Mouse (Mus musculus): Measurements from ENCODE around the gene Tnr.

Gene Tnr

DNA sequence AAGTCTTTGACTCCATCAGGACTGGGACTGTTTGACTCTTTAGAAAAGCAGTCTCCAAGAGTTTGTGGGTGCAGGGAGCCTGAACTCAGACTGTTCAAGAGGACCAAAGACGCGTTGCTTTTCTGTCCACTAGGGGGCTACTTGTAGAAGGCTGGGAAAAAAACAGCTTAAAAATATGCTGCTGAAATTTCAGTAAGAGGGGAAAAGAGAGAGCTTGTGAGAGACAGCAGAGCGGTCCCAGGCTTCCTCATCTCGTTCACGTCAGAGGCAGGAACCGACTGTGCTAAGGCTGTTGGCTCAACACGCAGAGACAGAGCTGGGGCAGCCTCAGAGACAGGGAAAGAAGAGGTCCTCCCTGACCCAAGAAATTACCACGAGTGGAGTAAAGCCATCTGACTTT, at the start of gene Tnr:
Tnr (plus strand) TSS at position 192 of the 400 bp plus-strand sequence.
- peak; percentile 40 for DNase-seq

- DNase-seq = no peak
These were observed 33.6 kb upstream of the Tnr start for GRCm38 (mm10) chr1:159489853-159490435.

DNA sequence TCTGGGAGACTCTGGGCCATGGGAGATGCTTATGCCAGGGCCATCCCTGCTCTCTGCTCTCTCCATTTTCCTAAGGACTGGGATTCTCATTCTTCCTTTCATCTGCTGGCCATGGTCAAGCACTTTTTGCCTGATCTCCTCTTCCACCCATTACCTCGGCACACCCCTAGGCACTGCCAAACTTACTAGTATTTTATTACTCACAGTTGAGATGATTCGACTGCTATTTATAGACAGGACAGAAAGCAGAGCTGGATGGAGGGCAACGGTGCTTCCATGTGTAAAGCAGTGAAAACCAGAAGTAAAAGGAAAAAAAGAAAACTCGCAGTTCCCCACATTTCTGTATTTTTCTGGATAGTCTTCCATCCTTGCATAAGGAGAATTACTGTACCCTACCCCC, 31.0 kb upstream of the Tnr start:
- no peak for DNase-seq

DNA sequence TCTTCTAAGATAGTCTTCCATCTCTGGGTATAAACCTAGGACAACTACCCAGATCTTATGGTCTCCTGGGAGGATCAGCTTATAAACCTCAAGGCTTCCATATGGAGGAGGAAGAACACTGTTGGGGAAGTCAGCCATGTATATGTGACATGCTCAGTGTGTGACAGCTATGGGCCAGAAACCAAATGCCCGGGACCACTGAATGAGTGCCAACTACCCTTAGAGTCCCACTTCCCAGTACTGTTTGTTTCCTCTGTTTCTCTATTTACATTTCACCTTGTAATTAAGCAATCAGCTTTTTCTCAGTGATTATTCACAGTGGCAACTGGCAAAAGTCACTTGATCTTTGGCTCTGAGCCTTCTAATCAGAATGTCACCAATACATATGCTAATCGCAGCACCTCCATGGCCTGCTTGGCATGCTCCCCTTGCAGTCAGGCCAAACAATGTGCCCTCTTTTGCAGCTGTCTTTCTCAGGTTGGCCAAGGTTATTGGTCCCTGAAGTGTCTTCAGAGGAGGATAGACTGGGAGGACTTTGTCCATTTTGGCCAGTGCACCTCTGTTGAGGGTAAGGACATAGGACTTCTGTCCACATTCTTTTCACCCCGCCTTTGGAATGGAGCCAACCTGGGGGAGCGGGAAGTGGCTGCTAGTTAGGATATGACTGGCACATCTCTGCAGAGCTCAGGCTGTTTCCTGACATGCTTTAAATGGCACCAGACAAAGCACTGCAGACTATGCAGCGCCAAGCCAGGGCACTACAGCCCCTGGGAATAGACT, 29.7 kb upstream of the Tnr start:
- no peak for DNase-seq

DNA sequence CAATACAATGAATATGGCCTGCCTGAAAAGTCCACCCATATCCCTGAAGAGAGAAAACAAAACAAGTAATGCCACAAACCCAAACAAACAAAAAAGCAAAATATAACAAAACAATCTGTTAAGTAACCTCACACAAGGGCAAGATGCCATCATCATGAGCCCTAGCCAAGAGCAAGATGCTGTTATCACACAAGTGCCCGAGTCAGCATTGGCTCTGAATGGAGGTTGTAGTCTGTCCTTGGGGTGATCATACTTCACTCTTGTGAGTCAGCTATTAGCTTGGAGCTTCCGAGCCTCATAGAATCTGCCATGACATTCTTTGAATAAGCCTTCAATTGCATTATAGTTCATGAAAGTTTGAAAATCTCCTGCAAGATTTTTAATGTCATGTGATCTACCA, 25.3 kb upstream of the Tnr start:
- no peak for DNase-seq

DNA sequence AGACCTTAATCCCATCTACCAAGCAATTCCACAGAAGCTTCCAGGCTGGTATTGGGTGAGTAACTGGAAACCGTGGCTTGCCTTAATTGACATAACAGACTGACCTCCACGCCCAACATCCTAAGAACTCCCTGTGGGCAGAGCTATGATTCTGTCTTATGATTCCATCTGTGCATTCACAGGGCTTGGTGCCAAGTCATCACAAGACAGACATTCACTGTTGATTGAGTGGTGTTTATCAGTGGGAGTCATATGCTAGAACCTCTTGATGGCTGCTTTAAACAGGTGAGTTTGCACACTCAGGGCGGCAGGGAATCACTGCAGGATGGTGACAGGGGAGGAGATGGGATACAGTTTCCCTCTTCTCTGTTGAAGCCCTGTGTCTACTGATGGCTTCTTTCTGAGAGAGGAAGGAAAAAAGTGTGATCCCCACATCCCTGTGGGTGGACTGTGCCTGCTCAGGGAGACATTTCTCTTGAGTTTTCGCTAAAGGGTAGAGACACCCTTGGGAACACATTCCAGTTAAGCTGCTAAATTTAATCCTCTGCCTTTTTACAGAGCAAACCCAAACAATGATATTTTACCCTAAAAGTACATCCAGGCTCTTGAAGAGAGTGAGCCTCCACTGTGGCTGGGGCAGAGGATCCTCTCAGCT, 23.6 kb upstream of the Tnr start:
- DNase-seq = no peak

DNA sequence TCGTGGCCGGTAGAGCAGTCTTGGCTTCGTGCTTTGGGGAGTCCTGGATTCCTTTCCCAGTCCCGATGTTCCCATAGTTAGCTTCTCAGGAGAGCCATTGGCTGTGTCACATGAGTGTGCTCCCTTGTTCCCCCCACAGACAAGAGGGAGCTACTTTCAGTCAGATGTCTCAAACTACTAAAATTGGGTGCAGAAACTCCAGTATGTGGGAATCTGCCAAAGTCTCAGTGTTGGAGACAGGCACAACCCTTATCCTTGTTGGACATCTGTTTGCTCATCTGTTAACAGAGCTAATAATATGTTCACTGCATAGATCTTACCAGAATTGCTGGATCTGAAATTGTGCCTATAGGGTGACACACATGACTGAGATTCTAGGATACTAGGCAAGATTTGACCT, 21.7 kb upstream of the Tnr start:
- DNase-seq = no peak

GRCm38 (mm10) chr1:159510667-159511066, 12.9 kb upstream of the Tnr start:
- DNase-seq = no peak

- DNase-seq = no peak
These were observed 5.9 kb upstream of the Tnr start for GRCm38 (mm10) chr1:159517647-159518046.

- DNase-seq = no peak
These were observed 4.4 kb upstream of the Tnr start for GRCm38 (mm10) chr1:159519206-159519605.

DNA sequence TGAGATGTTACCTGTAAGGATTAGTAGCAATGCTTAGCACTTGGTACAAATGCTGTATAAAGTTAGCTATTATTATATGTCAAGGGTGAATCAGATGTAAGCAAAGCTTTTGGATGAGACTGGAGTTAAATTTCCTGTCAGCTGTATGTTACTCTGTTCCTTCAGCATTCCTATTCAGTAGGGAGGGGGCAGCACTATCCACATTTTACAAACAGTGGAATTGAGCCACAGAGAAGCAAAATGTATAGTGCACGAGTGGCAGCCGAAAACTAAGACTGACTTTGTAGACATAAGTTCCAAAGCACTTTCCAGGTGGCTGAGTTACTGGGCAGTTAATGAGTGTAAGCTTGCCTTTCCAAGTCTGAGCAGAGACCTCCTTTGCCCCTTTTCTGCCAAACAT, 500 bp upstream of the Tnr start:
- DNase-seq = no peak

DNA sequence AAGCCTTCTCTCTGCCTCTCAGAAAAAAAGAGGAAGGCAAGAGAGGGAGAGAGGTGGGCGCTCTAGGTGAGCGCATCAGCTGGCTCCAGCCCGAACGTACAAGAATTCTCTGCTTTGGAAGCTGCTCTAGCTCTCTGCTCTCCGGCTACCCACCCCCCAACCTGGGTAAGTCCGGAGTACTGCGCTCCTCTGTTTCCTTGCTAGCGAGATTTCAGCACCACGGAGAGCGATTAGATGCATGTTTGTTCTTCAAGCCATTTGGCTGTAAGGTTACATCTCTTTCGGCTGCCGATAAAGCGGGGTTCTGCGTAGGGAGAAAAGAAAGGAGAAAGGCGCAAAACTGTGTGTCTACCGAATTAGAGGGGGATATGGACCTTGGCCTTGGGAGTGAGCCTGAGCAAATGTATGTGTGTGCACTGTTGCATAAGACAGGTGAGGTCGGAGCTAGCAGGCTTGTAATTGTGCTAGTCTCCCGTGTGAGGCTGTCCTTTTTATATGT, 531 bp downstream of the Tnr start:
- peak; percentile 77 for DNase-seq

- DNase-seq = no peak
These were observed 9.4 kb downstream of the Tnr start for GRCm38 (mm10) chr1:159532841-159533569.

DNA sequence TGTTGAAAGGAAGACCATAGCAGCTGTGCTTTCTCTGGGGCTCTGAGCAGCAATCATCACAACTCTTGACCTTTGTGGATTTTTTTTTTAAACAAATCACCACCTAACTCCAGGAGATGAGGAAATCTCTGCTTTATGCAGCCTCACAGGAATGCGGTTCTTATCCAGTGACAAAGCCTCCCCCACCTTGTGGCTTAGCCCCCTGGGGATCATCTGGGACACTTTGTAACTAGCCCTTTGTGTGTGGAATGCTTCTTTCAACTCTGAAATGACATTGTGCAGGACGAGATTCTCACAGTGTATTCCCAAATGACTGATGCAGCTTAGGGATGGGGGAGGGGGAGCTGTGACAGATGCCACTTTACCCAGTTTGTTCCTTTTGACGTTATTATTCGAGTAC, 12.0 kb downstream of the Tnr start:
- DNase-seq = no peak

- no peak for DNase-seq
These were observed 14.0 kb downstream of the Tnr start for GRCm38 (mm10) chr1:159537541-159537940.

- no peak for DNase-seq
These were observed 14.5 kb downstream of the Tnr start for GRCm38 (mm10) chr1:159538076-159538475.

- no peak for DNase-seq
These were observed 22.0 kb downstream of the Tnr start for GRCm38 (mm10) chr1:159545470-159546145.

DNA sequence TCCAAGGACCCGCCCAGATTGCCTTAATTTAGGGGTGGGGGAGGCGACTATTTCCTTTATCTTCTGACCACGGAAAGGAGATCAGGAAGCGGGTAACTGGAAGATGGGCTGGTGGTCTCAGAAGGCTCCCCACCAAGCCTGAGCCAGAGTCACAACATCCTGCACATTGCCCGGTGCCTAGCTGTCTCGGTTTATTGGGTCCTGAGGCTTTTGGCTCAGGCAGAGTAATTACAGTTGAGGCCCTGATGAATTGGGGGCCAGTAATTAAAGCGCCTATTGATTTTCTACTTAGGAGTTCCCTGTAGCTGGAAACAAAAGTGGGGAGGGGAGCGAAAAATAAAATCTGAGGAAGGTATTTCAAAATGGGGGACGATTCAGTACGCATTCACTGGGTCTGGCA, 27.5 kb downstream of the Tnr start:
- no peak for DNase-seq

DNA sequence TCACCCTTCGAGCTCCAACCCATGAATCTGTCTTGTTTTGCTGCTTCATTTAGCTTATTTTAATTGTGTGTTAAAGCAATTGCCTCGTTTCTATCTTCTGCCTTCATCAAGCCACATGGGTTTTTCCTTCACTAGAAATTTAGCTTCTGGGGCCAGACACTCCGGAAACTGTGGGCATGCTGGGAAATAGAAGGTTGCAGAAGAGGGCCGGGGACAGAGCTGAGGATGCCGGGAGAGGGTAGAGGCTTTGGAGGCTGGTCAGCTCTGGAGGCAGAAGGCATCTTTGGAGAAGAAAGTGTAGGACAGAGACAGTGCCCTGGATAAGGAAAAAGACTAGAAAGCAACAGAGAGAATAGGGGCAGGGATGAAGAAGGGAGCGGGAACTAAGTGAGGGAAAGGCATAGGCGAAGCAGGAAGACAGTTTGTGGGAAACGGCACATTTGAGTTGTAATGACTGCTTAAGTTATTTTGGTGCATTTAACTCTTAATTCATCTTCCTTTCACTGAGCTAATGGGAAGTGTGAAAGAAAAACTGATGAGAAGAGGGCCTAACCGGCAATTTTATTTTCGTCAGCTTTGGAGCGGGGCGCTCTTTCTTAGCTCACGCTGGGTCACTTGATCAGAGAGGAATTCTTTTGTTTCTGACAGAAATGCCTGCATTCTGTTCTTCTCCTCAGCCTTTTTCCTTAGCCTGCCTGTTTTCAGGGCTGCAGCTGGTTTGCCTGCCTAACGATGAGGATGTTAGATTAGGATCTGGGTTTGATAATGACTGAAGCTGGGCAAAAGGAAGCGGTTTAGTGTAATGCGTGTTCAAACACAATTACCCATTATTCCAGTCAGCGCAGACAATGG, 28.2 kb downstream of the Tnr start:
- no peak for DNase-seq

DNA sequence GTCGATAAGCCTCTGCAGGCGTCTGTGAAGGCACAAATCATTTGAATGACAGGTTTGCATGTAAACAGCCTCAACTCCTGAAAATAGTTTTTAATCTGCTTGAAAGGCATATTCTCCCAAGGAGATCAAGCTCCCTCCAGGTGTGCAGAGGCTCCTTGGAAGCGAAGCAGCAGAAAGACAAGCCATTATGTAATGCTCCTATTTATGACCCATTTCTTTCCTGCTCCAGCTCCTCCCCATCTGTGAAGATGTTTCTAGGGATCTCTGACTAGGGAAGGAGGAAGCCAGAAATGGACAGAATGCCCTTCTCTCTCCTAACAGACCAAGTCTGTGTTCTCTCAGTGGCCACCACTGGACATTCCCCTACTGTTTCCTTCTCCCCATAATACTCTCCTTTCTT, 38.0 kb downstream of the Tnr start:
- DNase-seq = no peak

GRCm38 (mm10) chr1:159565129-159565528, 41.6 kb downstream of the Tnr start:
- DNase-seq = no peak

- peak; percentile 14 for DNase-seq
These were observed 42.5 kb downstream of the Tnr start for GRCm38 (mm10) chr1:159566046-159566445.
